Mouse (Mus musculus) limb, embryonic 15.5 days (tissue): ENCODE data around the gene Tnfrsf13c. TPM values are rescaled to one million over a fixed set of nuclear protein-coding genes. Genes with fewer than 3 reads are reported as not detected.
A peak's percentile ranks its signal among the peaks of the same experiment; 100 is the strongest.

Experiments used
- microRNA counts: library from miRNA; unstranded; fragments of <30 nt; microRNA quantifications from one replicate; lab custom pipeline; 2016
- microRNA-seq: library from miRNA; unstranded; fragments of <30 nt; microRNA quantifications from one replicate; pipeline ENCODE4, GENCODE M21; 2016
- polyA plus RNA-seq: library from polyadenylated mRNA; unstranded; fragments of >200 nt; fragmentation: Nextera tagmentation; extraction: Ambion mirVana; gene quantifications from 2 replicates; pipeline ENCODE4 v1.2.1, GENCODE M21; 2015

Gene Tnfrsf13c
- polyA plus RNA-seq, 1 experiment from 2014 or later: 0.19 TPM

MicroRNA genes within 50 kb of the gene (microRNA counts, 519-probe panel; counts per million panel counts)
- 2,203 counts per million, percentile 41 among the panel's probes with 10 or more counts for microRNA mmu-miR-33 (lab: Ali Mortazavi, UCI)

Small RNA genes lying within 50 kb of the gene (microRNA-seq; reads per million reads assigned to microRNA genes)
- gene Mir33: 51.6 reads per million, percentile 42 among the genes with 10 or more reads in this experiment

Other genes starting within 250 kb of the Tnfrsf13c start
- not detected in 2 replicates for gene 1700029P11Rik, start 243.8 kb downstream of the Tnfrsf13c start, polyA plus RNA-seq
- 73.8 and 77.5 TPM in 2 replicates for gene Xrcc6, start 236.5 kb downstream of the Tnfrsf13c start, polyA plus RNA-seq
- 30.2 and 30.9 TPM in 2 replicates for gene Desi1, start 190.5 kb downstream of the Tnfrsf13c start, polyA plus RNA-seq
- 250 and 262 TPM in 2 replicates for gene Snu13, start 176.8 kb downstream of the Tnfrsf13c start, polyA plus RNA-seq
- gene 4930407I10Rik, start 165.2 kb downstream of the Tnfrsf13c start, polyA plus RNA-seq: not detected in 2 replicates
- 0.05 TPM in 1 of 2 replicates, not detected in the other for gene Mei1, start 154.4 kb downstream of the Tnfrsf13c start, polyA plus RNA-seq
- 24.6 and 28.8 TPM in 2 replicates for gene Ccdc134, start 96.4 kb downstream of the Tnfrsf13c start, polyA plus RNA-seq
- gene Srebf2, start 77.2 kb downstream of the Tnfrsf13c start, polyA plus RNA-seq: 155 and 165 TPM in 2 replicates
- gene Shisa8, start 11.6 kb downstream of the Tnfrsf13c start, polyA plus RNA-seq: 0.25 and 0.40 TPM in 2 replicates
- gene Cenpm, start 20.4 kb upstream of the Tnfrsf13c start, polyA plus RNA-seq: 48.5 and 49.5 TPM in 2 replicates
- gene 1500009C09Rik, start 28.0 kb upstream of the Tnfrsf13c start, polyA plus RNA-seq: not detected in 2 replicates
- 5.5 and 8.4 TPM in 2 replicates for gene Sept3, start 50.5 kb upstream of the Tnfrsf13c start, polyA plus RNA-seq
- gene Wbp2nl, start 74.6 kb upstream of the Tnfrsf13c start, polyA plus RNA-seq: 0.10 and 0.12 TPM in 2 replicates
- 56.6 and 62.5 TPM in 2 replicates for gene Naga, start 114.6 kb upstream of the Tnfrsf13c start, polyA plus RNA-seq
- gene Pheta2, start 114.6 kb upstream of the Tnfrsf13c start, polyA plus RNA-seq: 22.9 and 25.0 TPM in 2 replicates
- 262 and 273 TPM in 2 replicates for gene Smdt1, start 114.6 kb upstream of the Tnfrsf13c start, polyA plus RNA-seq
- gene Ndufa6, start 130.0 kb upstream of the Tnfrsf13c start, polyA plus RNA-seq: 261 and 281 TPM in 2 replicates
- 6.0 and 7.4 TPM in 2 replicates for gene Cyp2d22, start 155.9 kb upstream of the Tnfrsf13c start, polyA plus RNA-seq
- not detected in 2 replicates for gene Cyp2d11, start 169.7 kb upstream of the Tnfrsf13c start, polyA plus RNA-seq
- not detected in 2 replicates for gene Cyp2d10, start 182.8 kb upstream of the Tnfrsf13c start, polyA plus RNA-seq
- gene Cyp2d9, start 209.1 kb upstream of the Tnfrsf13c start, polyA plus RNA-seq: 0.23 TPM in 1 of 2 replicates, not detected in the other